ENCODE assay signal across 8 mouse cellular contexts in genomic region chr7:74423928-74424850, GRCm38 (mm10).
DNase-seq lines count a peak whose midpoint lies in the region; ATAC-seq and TF ChIP-seq lines count a peak whose summit lies in the region.

No protein-coding gene starts in this region.

- no peak overlapping the region for H3K9ac ChIP-seq in embryonic facial prominence, embryonic 14.5 days (ENCODE audit: low read depth, low read length)
- no peak overlapping the region for H3K9ac ChIP-seq in kidney, postnatal 0 days (ENCODE audit: low read depth, low read length)
- no peak overlapping the region for H3K9ac ChIP-seq in neural tube, embryonic 14.5 days (replicated peaks; ENCODE audit: low read depth, low read length)

- no peaks in the 10 kb centered on the region for H3K36me3 ChIP-seq in embryonic facial prominence, embryonic 14.5 days (ENCODE audit: control insufficient read depth, insufficient read depth, low read length)
- H3K36me3 ChIP-seq in kidney, postnatal 0 days (ENCODE audit: insufficient read depth, low read length), result no peaks in the 10 kb centered on the region
- no peaks in the 10 kb centered on the region for H3K36me3 ChIP-seq in neural tube, embryonic 14.5 days (ENCODE audit: control insufficient read depth, insufficient read depth, low read length)

- H3K27ac ChIP-seq in embryonic facial prominence, embryonic 14.5 days (replicated peaks; ENCODE audit: low read depth, low read length), result no peak overlapping the region
- H3K27ac ChIP-seq in kidney, postnatal 0 days, result peak overlapping the region; percentile 16
- no peak overlapping the region for H3K27ac ChIP-seq in neural tube, embryonic 14.5 days (ENCODE audit: low read depth, low read length)

- peak; percentile 58; the same call in 1 of the 2 replicates for ATAC-seq in embryonic facial prominence, embryonic 14.5 days (ENCODE audit: low read depth)
- no peak; the same call in 1 of the 2 replicates for ATAC-seq in kidney, postnatal 0 days (replicated peaks; ENCODE audit: low FRiP score, low read depth)
- peak; percentile 74; the same call in 1 of the 2 replicates for ATAC-seq in neural tube, embryonic 14.5 days (ENCODE audit: low read depth)

- TF ChIP-seq CTCF in kidney, postnatal 0 days (IDR thresholded peaks at IDR 0.05; ENCODE audit: low read depth), result peak; percentile 70

- intact Hi-C loops in gastrocnemius, postnatal 14 days (cut with DNase I; ENCODE audit: low total_unique reads), result no loop called here

- no peak overlapping the region for H3K4me3 ChIP-seq in embryonic facial prominence, embryonic 14.5 days (ENCODE audit: low read depth, low read length)
- no peak overlapping the region for H3K4me3 ChIP-seq in kidney, postnatal 0 days (replicated peaks; ENCODE audit: low read depth, low read length)
- H3K4me3 ChIP-seq in neural tube, embryonic 14.5 days (ENCODE audit: low read depth, low read length), result no peak overlapping the region

- H3K4me1 ChIP-seq in embryonic facial prominence, embryonic 14.5 days (ENCODE audit: control insufficient read depth, insufficient read depth, low read length), result peaks cover 9% of the 10 kb centered on the region; the same call in 1 of the 2 replicates
- H3K4me1 ChIP-seq in kidney, postnatal 0 days (replicated peaks; ENCODE audit: insufficient read depth, low read length), result peaks cover 8% of the 10 kb centered on the region; the same call in 1 of the 2 replicates
- H3K4me1 ChIP-seq in neural tube, embryonic 14.5 days (ENCODE audit: control insufficient read depth, insufficient read depth, low read length), result 0 out of 2 replicates have a peak, but pooled peaks cover 5% of the 10 kb centered on the region

- no peaks in the 10 kb centered on the region for H3K27me3 ChIP-seq in embryonic facial prominence, embryonic 14.5 days (replicated peaks; ENCODE audit: control insufficient read depth, insufficient read depth, low read length)
- H3K27me3 ChIP-seq in kidney, postnatal 0 days (ENCODE audit: insufficient read depth, low read length), result no peaks in the 10 kb centered on the region
- H3K27me3 ChIP-seq in neural tube, embryonic 14.5 days (ENCODE audit: control insufficient read depth, insufficient read depth, low read length), result no peaks in the 10 kb centered on the region

- H3K9me3 ChIP-seq in embryonic facial prominence, embryonic 14.5 days (ENCODE audit: control insufficient read depth, low read length), result no peaks in the 10 kb centered on the region
- no peaks in the 10 kb centered on the region for H3K9me3 ChIP-seq in kidney, postnatal 0 days (replicated peaks; ENCODE audit: low read length)
- no peaks in the 10 kb centered on the region for H3K9me3 ChIP-seq in neural tube, embryonic 14.5 days (ENCODE audit: control insufficient read depth, low read length)

- no peak overlapping the region for H3K4me2 ChIP-seq in embryonic facial prominence, embryonic 14.5 days (ENCODE audit: low read depth, low read length)
- no peak overlapping the region for H3K4me2 ChIP-seq in kidney, postnatal 0 days (ENCODE audit: low read length)
- no peak overlapping the region for H3K4me2 ChIP-seq in neural tube, embryonic 14.5 days (ENCODE audit: low read depth, low read length)

- DNase-seq in heart, adult 18-20 months, result peak; percentile 56 to 58
- DNase-seq in heart, adult 9 months (ENCODE audit: low spot score in 2 of 2), result no peak
- peak; percentile 26 for DNase-seq in MEL-GATA-1-ER (ENCODE audit: extremely low read depth, low read depth)
- DNase-seq in embryonic facial prominence, embryonic 14.5 days (ENCODE audit: low spot score), result peak; percentile 54
- peak; percentile 72 for DNase-seq in kidney, postnatal 0 days (ENCODE audit: low spot score)
- no peak for DNase-seq in layer of hippocampus, postnatal 10 days (ENCODE audit: low spot score in 2 of 2)
- DNase-seq in gastrocnemius, postnatal 14 days, result no peak

- 50% methylated on average over 9 of the region's 9 CpGs for WGBS in embryonic facial prominence, embryonic 14.5 days
- WGBS in kidney, postnatal 0 days, result 16% methylated on average over 9 of the region's 9 CpGs
- WGBS in neural tube, embryonic 14.5 days, result 46% methylated on average over 9 of the region's 9 CpGs

Comparison
In these comparisons a context has a peak if more than half of its experiments do, and no peak if none do; other contexts are left out.
1. DNase-seq: peak in heart, adult 18-20 months (2 of 2), MEL-GATA-1-ER (single experiment), embryonic facial prominence, embryonic 14.5 days (single experiment) and kidney, postnatal 0 days (single experiment); none in heart, adult 9 months (0 of 2), layer of hippocampus, postnatal 10 days (0 of 2) and gastrocnemius, postnatal 14 days (single experiment).